Mouse (Mus musculus) midbrain, embryonic 10.5 days (tissue): ENCODE measurements at regions not wholly inside any gene's neighbourhood (a gene's known extent, or its start where the extent isn't known, plus 50 kb on each side); places are given as distances from the start of the nearest gene placed in this dataset.

ENCODE experiments used
- DNase-seq: peaks from one replicate; pipeline ENCODE4 v3.0.0-alpha.2; 2017; ENCODE audit warnings: low spot score
- H3K27ac ChIP-seq: fragments of 300-500 bp; sonication (generic); replicated peaks from 2 replicates; pipeline ENCODE4 v1.5.1; 2016; ENCODE audit warnings: mild to moderate bottlenecking
- H3K27me3 ChIP-seq: fragments of 300-500 bp; sonication (generic); 2 replicates; pipeline ENCODE4 v1.6.1; 2016; ENCODE audit warnings: low read depth, mild to moderate bottlenecking; ENCODE audit not compliant: poor library complexity, severe bottlenecking
- H3K36me3 ChIP-seq: fragments of 300-500 bp; sonication (generic); 2 replicates; pipeline ENCODE4 v1.6.1; 2016; ENCODE audit warnings: mild to moderate bottlenecking, moderate library complexity
- H3K4me1 ChIP-seq: fragments of 300-500 bp; sonication (generic); 2 replicates; pipeline ENCODE4 v1.6.1; 2016
- H3K4me3 ChIP-seq: fragments of 300-500 bp; sonication (generic); 2 replicates; pipeline ENCODE4 v1.5.1; 2016; ENCODE audit warnings: mild to moderate bottlenecking, moderate library complexity
- H3K9me3 ChIP-seq: fragments of 300-500 bp; sonication (generic); replicated peaks from 2 replicates; pipeline ENCODE4 v1.6.1; 2016; ENCODE audit warnings: mild to moderate bottlenecking
- WGBS: fragments of 180-500 bp; shearing (Covaris S2); methylation state at CpG from one replicate; pipeline ENCODE4 v1.1.7; 2016; 5-methylcytosine and 5-hydroxymethylcytosine counted together

DNA sequence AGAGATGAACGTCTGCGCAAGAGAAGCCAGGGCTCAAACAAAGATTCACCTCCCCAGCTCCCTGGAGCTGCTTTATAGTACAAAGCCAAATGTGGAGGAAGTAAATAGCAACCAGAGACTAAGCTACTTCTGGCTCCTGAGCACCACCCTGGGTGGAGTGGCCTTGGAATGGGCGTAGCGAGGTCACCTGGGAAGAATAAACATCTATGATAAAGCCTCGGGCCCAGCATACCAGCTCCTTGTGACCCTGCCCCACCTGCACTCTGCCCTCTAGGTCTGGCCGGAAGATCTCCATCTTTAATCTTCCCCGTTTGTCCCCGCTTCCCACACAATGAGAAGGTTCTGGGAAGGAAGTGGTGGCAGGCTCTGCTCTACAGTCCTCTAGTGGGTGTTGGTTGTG, 61.0 kb upstream of the Ptpn3 start:
- Histone ChIP-seq H3K4me1 (no peaks in the 10 kb centered on the region), H3K9me3 (no peaks in the 10 kb centered on the region), H3K27ac (no peak overlapping the region), H3K4me3 (no peak overlapping the region), H3K36me3 (no peaks in the 10 kb centered on the region), H3K27me3 (no peaks in the 10 kb centered on the region)
- 86% methylated on average over 8 of the region's 8 CpGs for WGBS
- no peak for DNase-seq

- H3K27me3 ChIP-seq: no peaks in the 10 kb centered on the region
- no peaks in the 10 kb centered on the region for H3K36me3 ChIP-seq
- H3K27ac ChIP-seq: no peak overlapping the region
- DNase-seq: peak; percentile 74
- H3K4me3 ChIP-seq: no peak overlapping the region
- H3K9me3 ChIP-seq: no peaks in the 10 kb centered on the region
- WGBS: 20% methylated on average over 12 of the region's 12 CpGs
- no peaks in the 10 kb centered on the region for H3K4me1 ChIP-seq
Observed at GRCm38 (mm10) chr4:57369736-57370373, 64.2 kb upstream of the Palm2 start.

DNA sequence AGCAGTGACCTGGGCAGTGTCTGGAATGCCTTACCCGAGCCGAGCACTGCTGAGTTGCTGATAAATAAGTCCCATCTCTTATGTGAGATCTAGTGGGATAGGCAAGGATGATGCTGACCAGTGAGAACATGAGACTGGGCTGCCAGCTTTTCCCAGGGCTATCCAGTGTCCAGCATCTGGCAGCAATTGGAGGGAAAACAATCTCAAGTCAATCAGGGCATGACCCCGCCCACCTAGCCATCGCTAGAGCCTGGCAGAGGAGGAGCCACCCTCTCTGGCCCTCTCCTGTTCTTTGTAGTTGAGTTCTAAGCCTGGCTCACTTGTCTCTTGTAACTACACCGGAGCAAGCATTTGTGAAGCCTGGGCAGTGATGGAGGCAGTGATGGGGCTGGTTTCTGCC, 56.2 kb upstream of the Palm2 start:
- DNase-seq: peak; percentile 49

GRCm38 (mm10) chr4:57380063-57380800, 53.8 kb upstream of the Palm2 start:
- H3K27ac ChIP-seq: no peak overlapping the region
- no peak overlapping the region for H3K4me3 ChIP-seq
- H3K9me3 ChIP-seq: no peaks in the 10 kb centered on the region
- no peak for DNase-seq
- no peaks in the 10 kb centered on the region for H3K27me3 ChIP-seq
- H3K36me3 ChIP-seq: no peaks in the 10 kb centered on the region
- 85% methylated on average over 9 of the region's 9 CpGs for WGBS
- H3K4me1 ChIP-seq: no peaks in the 10 kb centered on the region

More for the DNA sequence above, 56.2 kb upstream of the Palm2 start:
- Histone ChIP-seq H3K9me3 (no peaks in the 10 kb centered on the region), H3K27me3 (no peaks in the 10 kb centered on the region), H3K4me3 (no peak overlapping the region), H3K36me3 (no peaks in the 10 kb centered on the region), H3K4me1 (no peaks in the 10 kb centered on the region), H3K27ac (no peak overlapping the region)
- WGBS: 61% methylated on average over 5 of the region's 5 CpGs

GRCm38 (mm10) chr4:57381306-57381705, 52.7 kb upstream of the Palm2 start:
- WGBS: 84% methylated on average over 4 of the region's 4 CpGs
- Histone ChIP-seq H3K36me3 (no peaks in the 10 kb centered on the region), H3K9me3 (no peaks in the 10 kb centered on the region), H3K27ac (no peak overlapping the region), H3K27me3 (no peaks in the 10 kb centered on the region), H3K4me3 (no peak overlapping the region), H3K4me1 (no peaks in the 10 kb centered on the region)
- DNase-seq: no peak
